Comparison of ENCODE assay signal across 9 mouse cellular contexts in the genomic region with DNA sequence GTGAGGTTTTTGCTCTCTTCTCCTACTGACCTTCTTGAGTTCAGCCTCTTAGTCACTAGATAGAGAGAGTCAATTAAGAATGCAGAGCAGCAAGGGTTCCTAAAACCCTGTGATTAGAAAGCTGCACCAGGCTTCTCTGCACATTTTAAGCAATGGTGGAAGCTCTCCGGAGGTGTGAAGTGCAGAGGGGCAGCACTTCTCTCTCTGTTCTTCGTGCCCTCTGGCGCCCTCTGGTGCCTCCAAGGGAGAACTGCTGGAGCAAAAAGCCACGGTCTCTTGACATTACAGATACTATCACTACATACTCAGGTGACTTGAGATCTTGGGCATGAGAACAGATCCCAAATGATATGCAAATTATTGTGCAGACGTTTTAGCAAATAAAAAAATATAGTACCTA.
A peak's percentile ranks its signal among the peaks of the same experiment; 100 is the strongest.
DNase-seq lines count a peak whose midpoint lies in the region; ATAC-seq and TF ChIP-seq lines count a peak whose summit lies in the region.
"Had no signal": no experiment of that assay in that cellular context is flagged by ENCODE, and none has a peak within 500 bp of the region (broad histone marks: within the 10 kb centered on the region; RNA-seq: fewer than 3 reads in every experiment).

No protein-coding gene starts in this region.

- peak; percentile 56 for TF ChIP-seq CTCF in bone marrow macrophage, adult 2 months (IDR thresholded peaks at IDR 0.05; ENCODE audit: low read depth, low read length)
- TF ChIP-seq CTCF in hindbrain, postnatal 0 days (IDR thresholded peaks at IDR 0.05; ENCODE audit: low read depth) = peak; percentile 92

- in situ Hi-C loops in ES-E14 (cut with MboI; ENCODE audit: low sequenced_read_pairs in 2 of 2, unreplicated experiment in 2 of 2) = loop anchor here in 1 of 2 experiments (25.0 kb wide), 1 partner anchor 367 kb away; no protein-coding TSS in a partner anchor

- no peak overlapping the region for H3K4me2 ChIP-seq in forebrain, embryonic 12.5 days
- H3K4me2 ChIP-seq in hindbrain, postnatal 0 days (ENCODE audit: low read depth, low read length) = no peak overlapping the region
- H3K4me2 ChIP-seq: heart, embryonic 15.5 days had no signal

- no peaks in the 10 kb centered on the region for H3K36me3 ChIP-seq in ES-E14 (ENCODE audit: control insufficient read depth, insufficient read depth, low read length, poor library complexity, severe bottlenecking)
- no peaks in the 10 kb centered on the region for H3K36me3 ChIP-seq in forebrain, embryonic 12.5 days (replicated peaks)
- no peaks in the 10 kb centered on the region for H3K36me3 ChIP-seq in hindbrain, postnatal 0 days (ENCODE audit: insufficient read depth, low read length)
- no peaks in the 10 kb centered on the region for H3K36me3 ChIP-seq in midbrain, embryonic 10.5 days
- H3K36me3 ChIP-seq: heart, embryonic 15.5 days had no signal

- no peak for TF ChIP-seq POLR2A in bone marrow macrophage, adult 2 months (IDR thresholded peaks at IDR 0.05; ENCODE audit: borderline replicate concordance, low read depth, low read length)

- WGBS in forebrain, embryonic 12.5 days = 5% methylated on average over 5 of the region's 5 CpGs
- WGBS in hindbrain, postnatal 0 days = 5% methylated on average over 5 of the region's 5 CpGs
- 11% methylated on average over 5 of the region's 5 CpGs for WGBS in midbrain, embryonic 10.5 days

- no peak overlapping the region for H3K9ac ChIP-seq in ES-E14 (ENCODE audit: insufficient read depth, low read depth, low read length, poor library complexity, severe bottlenecking)
- H3K9ac ChIP-seq in forebrain, embryonic 12.5 days = no peak overlapping the region
- no peak overlapping the region for H3K9ac ChIP-seq in hindbrain, postnatal 0 days (replicated peaks; ENCODE audit: low read length)
- H3K9ac ChIP-seq: heart, embryonic 15.5 days had no signal

- H3K4me3 ChIP-seq in ES-E14 (ENCODE audit: insufficient read depth in 1 of 2, low read depth in 1 of 2, low read length in 2 of 2, poor library complexity in 1 of 2, severe bottlenecking in 1 of 2) = no peak overlapping the region
- no peak overlapping the region for H3K4me3 ChIP-seq in bone marrow macrophage, adult 2 months (ENCODE audit: insufficient read depth, low read length)
- H3K4me3 ChIP-seq in forebrain, embryonic 12.5 days (replicated peaks) = no peak overlapping the region
- no peak overlapping the region for H3K4me3 ChIP-seq in hindbrain, postnatal 0 days (ENCODE audit: low read length)
- H3K4me3 ChIP-seq in midbrain, embryonic 10.5 days = no peak overlapping the region
- H3K4me3 ChIP-seq: heart, embryonic 15.5 days had no signal

- H3K27ac ChIP-seq in ES-E14 (ENCODE audit: insufficient read depth, low read depth, low read length, poor library complexity, severe bottlenecking) = no peak overlapping the region
- no peak overlapping the region for H3K27ac ChIP-seq in bone marrow macrophage, adult 2 months (ENCODE audit: insufficient read depth, low read depth, low read length)
- H3K27ac ChIP-seq in forebrain, embryonic 12.5 days = no peak overlapping the region
- H3K27ac ChIP-seq in hindbrain, postnatal 0 days = no peak overlapping the region
- no peak overlapping the region for H3K27ac ChIP-seq in midbrain, embryonic 10.5 days (replicated peaks)
- H3K27ac ChIP-seq: heart, embryonic 15.5 days had no signal

- peak; percentile 38 for DNase-seq in ES-E14 (ENCODE audit: low read depth, low spot score)
- peak; percentile 81 for DNase-seq in hindbrain, postnatal 0 days (ENCODE audit: low spot score)
- DNase-seq in layer of hippocampus, postnatal 36 days = peak; percentile 57 to 66
- DNase-seq in midbrain, embryonic 10.5 days (ENCODE audit: low spot score) = peak; percentile 65
- peak; percentile 32 to 57 for DNase-seq in right cerebral cortex, postnatal 36 days (ENCODE audit: low spot score in 2 of 2)
- DNase-seq in yolk sac, embryonic 10.5 days (ENCODE audit: low spot score) = peak; percentile 6

- H3K27me3 ChIP-seq in forebrain, embryonic 12.5 days = no peaks in the 10 kb centered on the region
- no peaks in the 10 kb centered on the region for H3K27me3 ChIP-seq in hindbrain, postnatal 0 days (ENCODE audit: insufficient read depth, low read length)
- H3K27me3 ChIP-seq in midbrain, embryonic 10.5 days (ENCODE audit: low read depth, poor library complexity, severe bottlenecking) = no peaks in the 10 kb centered on the region
- H3K27me3 ChIP-seq: heart, embryonic 15.5 days had no signal

- peak; percentile 73; the same call in 1 of the 2 replicates for ATAC-seq in forebrain, embryonic 12.5 days (ENCODE audit: low FRiP score)
- peak; percentile 68 for ATAC-seq in hindbrain, postnatal 0 days

- no peaks in the 10 kb centered on the region for H3K9me3 ChIP-seq in ES-E14 (ENCODE audit: control insufficient read depth, insufficient read depth, low read depth, low read length)
- no peaks in the 10 kb centered on the region for H3K9me3 ChIP-seq in forebrain, embryonic 12.5 days
- no peaks in the 10 kb centered on the region for H3K9me3 ChIP-seq in hindbrain, postnatal 0 days (ENCODE audit: low read length)
- no peaks in the 10 kb centered on the region for H3K9me3 ChIP-seq in midbrain, embryonic 10.5 days (replicated peaks)
- H3K9me3 ChIP-seq: heart, embryonic 15.5 days had no signal

- H3K4me1 ChIP-seq in ES-E14 (ENCODE audit: control insufficient read depth in 2 of 2, insufficient read depth in 2 of 2, low read length in 2 of 2, poor library complexity in 1 of 2) = no peaks in the 10 kb centered on the region
- H3K4me1 ChIP-seq in bone marrow macrophage, adult 2 months (ENCODE audit: control insufficient read depth, insufficient read depth, low read length) = no peaks in the 10 kb centered on the region
- H3K4me1 ChIP-seq in forebrain, embryonic 12.5 days = no peaks in the 10 kb centered on the region
- H3K4me1 ChIP-seq in hindbrain, postnatal 0 days (ENCODE audit: insufficient read depth, low read length) = no peaks in the 10 kb centered on the region
- no peaks in the 10 kb centered on the region for H3K4me1 ChIP-seq in midbrain, embryonic 10.5 days
- H3K4me1 ChIP-seq: heart, embryonic 15.5 days had no signal

TF ChIP-seq in ES-E14, 5 proteins besides CTCF, POLR2A, EP300 and RAD21:
- TF ChIP-seq CHD2 (IDR thresholded peaks at IDR 0.05; ENCODE audit: low read depth, low read length) = no peak
TF ChIP-seq in ES-E14: peak in this region for 0.

Comparison
In these comparisons a context has a peak if more than half of its experiments do, and no peak if none do; other contexts are left out.
1. DNase-seq: peak in every context shown above with its lines; median percentile 81 in hindbrain, postnatal 0 days; 65 in midbrain, embryonic 10.5 days; 62 in layer of hippocampus, postnatal 36 days; 44 in right cerebral cortex, postnatal 36 days; 38 in ES-E14; 6 in yolk sac, embryonic 10.5 days.